Mouse (Mus musculus) small intestine, adult 2 months (tissue): ENCODE measurements around the gene Adamts7.

Experiments used
- CTCF ChIP-seq: fragments of 200-500 bp; IDR thresholded peaks from 2 replicates; pipeline ENCODE4 v1.5.1; 2012; ENCODE audit warnings: low read depth, mild to moderate bottlenecking, control low read depth, inconsistent platforms, low read length, moderate library complexity, mixed read lengths; ENCODE audit not compliant: insufficient replicate concordance, insufficient read length; ENCODE audit errors: extremely low read depth
- POLR2A ChIP-seq: fragments of 200-500 bp; IDR thresholded peaks from 2 replicates; pipeline ENCODE4 v1.6.1; 2012; ENCODE audit warnings: low read depth, mild to moderate bottlenecking, control low read depth, inconsistent platforms, low read length, moderate library complexity

DNA sequence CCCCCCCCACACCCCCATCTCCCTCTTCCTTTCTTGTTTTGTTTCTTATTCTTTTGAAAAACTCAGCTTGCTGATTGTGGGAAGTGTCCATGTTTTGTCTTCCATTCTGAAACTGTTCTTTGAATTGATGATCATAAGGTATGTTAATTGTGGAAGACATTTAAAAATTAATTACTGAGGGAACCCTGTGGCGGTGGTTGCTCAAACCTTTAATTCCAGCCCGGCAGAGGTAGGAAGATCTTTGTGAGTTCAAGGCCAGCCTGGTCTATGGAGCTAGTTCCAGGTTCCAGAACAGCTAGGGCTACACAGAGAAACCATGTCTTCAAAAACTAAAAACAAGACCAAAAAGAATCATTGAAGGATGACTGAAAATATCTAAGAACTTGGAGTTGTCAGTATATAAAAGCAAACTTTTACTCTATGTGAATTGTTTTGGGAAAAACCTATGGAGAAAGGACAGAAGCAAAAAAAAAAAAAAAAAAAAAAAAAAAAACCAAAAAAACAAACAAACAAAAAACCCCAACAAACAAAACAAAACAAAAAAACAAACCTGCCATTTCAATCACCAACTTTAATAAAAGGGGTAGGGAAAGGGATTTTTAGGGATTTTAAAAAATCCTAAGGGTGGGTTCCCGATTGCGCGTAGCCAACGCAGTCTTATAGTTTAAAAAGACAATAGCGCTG is 37.3 kb upstream of the Adamts7 start:
- TF ChIP-seq CTCF (no peak), POLR2A (no peak)
